19 mouse cellular contexts compared by ENCODE assay signal in genomic region chr3:38427200-38427599, GRCm38 (mm10).
"Had no signal": no experiment of that assay in that cellular context is flagged by ENCODE, and none has a peak within 500 bp of the region (broad histone marks: within the 10 kb centered on the region; RNA-seq: fewer than 3 reads in every experiment).

No protein-coding gene starts in this region.

- ATAC-seq: liver, postnatal 0 days; midbrain, embryonic 13.5 days; midbrain, embryonic 16.5 days had no signal

- H3K4me1 ChIP-seq: limb, embryonic 12.5 days; limb, embryonic 15.5 days; megakaryocyte, embryonic 14.5 days; neural tube, embryonic 13.5 days had no signal

- H3K9ac ChIP-seq: limb, embryonic 12.5 days; limb, embryonic 15.5 days; liver, embryonic 14.5 days; liver, postnatal 0 days; midbrain, embryonic 13.5 days; neural tube, embryonic 13.5 days had no signal

- DNase-seq: kidney, adult 2 months; kidney, postnatal 36 days; left cerebral cortex, postnatal 4 days; liver, postnatal 0 days; lung, postnatal 36 days; retina, postnatal 1 day; thymus, adult 18-20 months; thymus, postnatal 36 days had no signal

- H3K4me3 ChIP-seq: limb, embryonic 12.5 days; limb, embryonic 15.5 days; megakaryocyte, embryonic 14.5 days; midbrain, embryonic 10.5 days; midbrain, embryonic 13.5 days; myocyte; neural tube, embryonic 13.5 days had no signal

- H3K27me3 ChIP-seq: limb, embryonic 12.5 days; limb, embryonic 15.5 days; megakaryocyte, embryonic 14.5 days; midbrain, embryonic 13.5 days; neural tube, embryonic 13.5 days had no signal

- H3K9me3 ChIP-seq: limb, embryonic 12.5 days; limb, embryonic 15.5 days; megakaryocyte, embryonic 14.5 days; midbrain, embryonic 10.5 days; midbrain, embryonic 13.5 days; neural tube, embryonic 13.5 days had no signal

- H3K27ac ChIP-seq: kidney, postnatal 0 days; limb, embryonic 12.5 days; limb, embryonic 15.5 days; liver, embryonic 14.5 days; midbrain, embryonic 10.5 days; midbrain, embryonic 13.5 days; neural tube, embryonic 13.5 days had no signal

- H3K36me3 ChIP-seq: limb, embryonic 12.5 days; limb, embryonic 15.5 days; midbrain, embryonic 10.5 days; midbrain, embryonic 13.5 days; neural tube, embryonic 13.5 days had no signal

- H3K4me2 ChIP-seq: limb, embryonic 12.5 days; limb, embryonic 15.5 days; liver, embryonic 11.5 days; midbrain, embryonic 13.5 days; neural tube, embryonic 13.5 days had no signal
